Mouse (Mus musculus) heart, postnatal 0 days (tissue): ENCODE results near the gene Col9a3.

Experiments
- CTCF ChIP-seq: IDR thresholded peaks from 2 replicates; pipeline ENCODE4 v1.5.1; 2016; ENCODE audit warnings: antibody characterized with exemption, control low read depth, low read depth
- EP300 ChIP-seq: IDR thresholded peaks from 2 replicates; pipeline ENCODE4 v1.6.1; 2016; ENCODE audit warnings: antibody characterized with exemption, low read depth

- TF ChIP-seq CTCF (no peak), EP300 (no peak)
These were observed 16.6 kb upstream of the Col9a3 start, which contains the start of gene Mrgbp for GRCm38 (mm10) chr2:180581002-180581401.
